Mouse (Mus musculus): ENCODE measurements around the gene Lbhd1. TPM values are rescaled to one million over a fixed set of nuclear protein-coding genes. Genes with fewer than 3 reads are reported as not detected.

Lbhd1 gene
- total and polyA plus RNA-seq, 3 experiments, result 15.5 to 123 (median 46.5) TPM

- no peak overlapping the region for H3K4me3 ChIP-seq (ENCODE audit: control insufficient read depth in 1 of 2, insufficient read depth in 1 of 2, low read depth in 2 of 2, low read length in 2 of 2)
- H3K9ac ChIP-seq (ENCODE audit: control insufficient read depth, low read depth, low read length, poor library complexity, severe bottlenecking), result no peak overlapping the region
- no peak overlapping the region for H3K27ac ChIP-seq (ENCODE audit: control insufficient read depth, low read depth, low read length)
- no peaks in the 10 kb centered on the region for H3K27me3 ChIP-seq (ENCODE audit: control insufficient read depth in 1 of 2, insufficient read depth in 2 of 2, low read length in 2 of 2)
- no peak for DNase-seq (ENCODE audit: low read depth, low spot score)
- H3K36me3 ChIP-seq (ENCODE audit: control insufficient read depth in 1 of 2, insufficient read depth in 2 of 2, low read length in 2 of 2), result peaks cover 0 to 21% of the 10 kb centered on the region in 2 experiments; a peak in 3 of 4 replicates
- TF ChIP-seq HCFC1 (IDR thresholded peaks at IDR 0.05; ENCODE audit: low read depth, low read length), result no peak
- no peak for TF ChIP-seq RCOR1 (IDR thresholded peaks at IDR 0.05; ENCODE audit: low read depth, low read length)
- TF ChIP-seq SMC3 (IDR thresholded peaks at IDR 0.05; ENCODE audit: low read depth, low read length), result no peak
- TF ChIP-seq CHD2 (IDR thresholded peaks at IDR 0.05; ENCODE audit: low read length), result no peak
- TF ChIP-seq TCF12 (IDR thresholded peaks at IDR 0.05; ENCODE audit: low read depth, low read length), result no peak
- TF ChIP-seq TAL1 (IDR thresholded peaks at IDR 0.05; ENCODE audit: low read length), result no peak
- no peaks in the 10 kb centered on the region for H3K9me3 ChIP-seq (replicated peaks; ENCODE audit: insufficient read depth, low read length)
- no peaks in the 10 kb centered on the region for H3K79me2 ChIP-seq (ENCODE audit: control insufficient read depth, insufficient read depth, low read length, poor library complexity)
- no peaks in the 10 kb centered on the region for H3K4me1 ChIP-seq (ENCODE audit: control insufficient read depth in 1 of 2, insufficient read depth in 2 of 2, low read length in 2 of 2)
These were observed 30.7 kb downstream of the Lbhd1 start for GRCm38 (mm10) chr19:8914212-8914611.

GRCm38 (mm10) chr19:8919000-8919399, 35.5 kb downstream of the Lbhd1 start:
- TF ChIP-seq POLR2AphosphoS2 (IDR thresholded peaks at IDR 0.05; ENCODE audit: low read length) (no peak), RCOR1 (IDR thresholded peaks at IDR 0.05; ENCODE audit: low read depth, low read length) (no peak), HCFC1 (IDR thresholded peaks at IDR 0.05; ENCODE audit: low read depth, low read length) (no peak), USF1 (IDR thresholded peaks at IDR 0.05; ENCODE audit: low read depth, low read length) (no peak), EP300 (IDR thresholded peaks at IDR 0.05; ENCODE audit: low read depth in 1 of 2, low read length in 2 of 2) (no peak)
- Histone ChIP-seq H3K36me3 (ENCODE audit: control insufficient read depth in 1 of 2, insufficient read depth in 2 of 2, low read length in 2 of 2) (peaks cover 4 to 13% of the 10 kb centered on the region in 2 experiments), H3K9ac (ENCODE audit: control insufficient read depth, low read depth, low read length, poor library complexity, severe bottlenecking) (no peak overlapping the region), H3K4me3 (ENCODE audit: control insufficient read depth in 1 of 2, insufficient read depth in 1 of 2, low read depth in 2 of 2, low read length in 2 of 2) (no peak overlapping the region), H3K4me1 (ENCODE audit: control insufficient read depth in 1 of 2, insufficient read depth in 2 of 2, low read length in 2 of 2) (peaks cover 8 to 10% of the 10 kb centered on the region in 2 experiments; a peak in 3 of 4 replicates), H3K27ac (ENCODE audit: control insufficient read depth, low read depth, low read length) (no peak overlapping the region), H3K27me3 (ENCODE audit: control insufficient read depth in 1 of 2, insufficient read depth in 2 of 2, low read length in 2 of 2) (no peaks in the 10 kb centered on the region), H3K79me2 (ENCODE audit: control insufficient read depth, insufficient read depth, low read length, poor library complexity) (peaks cover 16% of the 10 kb centered on the region), H3K9me3 (replicated peaks; ENCODE audit: insufficient read depth, low read length) (no peaks in the 10 kb centered on the region)
- no peak for DNase-seq (ENCODE audit: low read depth, low spot score)

GRCm38 (mm10) chr19:8919684-8920072, 36.1 kb downstream of the Lbhd1 start:
- H3K27ac ChIP-seq (ENCODE audit: control insufficient read depth, low read depth, low read length), result peak overlapping the region; percentile 88
- H3K4me3 ChIP-seq (ENCODE audit: control insufficient read depth in 1 of 2, insufficient read depth in 1 of 2, low read depth in 2 of 2, low read length in 2 of 2), result peak overlapping the region; percentile 83 to 91
- H3K9me3 ChIP-seq (replicated peaks; ENCODE audit: insufficient read depth, low read length), result no peaks in the 10 kb centered on the region
- no peak for TF ChIP-seq SIN3A (IDR thresholded peaks at IDR 0.05; ENCODE audit: low read length)
- no peak for TF ChIP-seq UBTF (IDR thresholded peaks at IDR 0.05; ENCODE audit: borderline replicate concordance, insufficient read depth, low read depth, low read length)
- TF ChIP-seq CHD1 (IDR thresholded peaks at IDR 0.05; ENCODE audit: low read depth, low read length), result no peak
- no peak for TF ChIP-seq POLR2AphosphoS2 (IDR thresholded peaks at IDR 0.05; ENCODE audit: low read length)
- TF ChIP-seq TBP (IDR thresholded peaks at IDR 0.05; ENCODE audit: low read depth, low read length), result no peak
- TF ChIP-seq ZNF384 (IDR thresholded peaks at IDR 0.05; ENCODE audit: low read depth, low read length), result no peak
- no peak for TF ChIP-seq MAX (IDR thresholded peaks at IDR 0.05; ENCODE audit: low read length)
- TF ChIP-seq ZKSCAN1 (IDR thresholded peaks at IDR 0.05; ENCODE audit: low read depth, low read length), result no peak
- no peak for TF ChIP-seq MYB (IDR thresholded peaks at IDR 0.05; ENCODE audit: low read depth, low read length)
- no peak for TF ChIP-seq MYC (IDR thresholded peaks at IDR 0.05; ENCODE audit: low read depth, low read length)
- TF ChIP-seq MXI1 (IDR thresholded peaks at IDR 0.05; ENCODE audit: low read depth, low read length), result no peak
- no peak for TF ChIP-seq BHLHE40 (IDR thresholded peaks at IDR 0.05; ENCODE audit: borderline replicate concordance, low read depth, low read length)
- TF ChIP-seq NRF1 (IDR thresholded peaks at IDR 0.05; ENCODE audit: insufficient read depth, low read depth, low read length, poor library complexity, severe bottlenecking), result no peak
- no peak for TF ChIP-seq KAT2A (conservative IDR thresholded peaks at IDR 0.05; ENCODE audit: low read depth, low read length)
- no peak for DNase-seq (ENCODE audit: low read depth, low spot score)
- H3K79me2 ChIP-seq (ENCODE audit: control insufficient read depth, insufficient read depth, low read length, poor library complexity), result peaks cover 16% of the 10 kb centered on the region
- peaks cover 8 to 10% of the 10 kb centered on the region in 2 experiments; a peak in 3 of 4 replicates for H3K4me1 ChIP-seq (ENCODE audit: control insufficient read depth in 1 of 2, insufficient read depth in 2 of 2, low read length in 2 of 2)
- no peaks in the 10 kb centered on the region for H3K27me3 ChIP-seq (ENCODE audit: control insufficient read depth in 1 of 2, insufficient read depth in 2 of 2, low read length in 2 of 2)
- peaks cover 1 to 13% of the 10 kb centered on the region in 2 experiments for H3K36me3 ChIP-seq (ENCODE audit: control insufficient read depth in 1 of 2, insufficient read depth in 2 of 2, low read length in 2 of 2)
- H3K9ac ChIP-seq (ENCODE audit: control insufficient read depth, low read depth, low read length, poor library complexity, severe bottlenecking), result peak overlapping the region; percentile 92
